Mouse (Mus musculus) heart, adult 9 months (tissue): ENCODE data around the gene Grid2ip.
"Not testable (repeated sequence)": the region's sequence is repeated elsewhere in the genome, so short reads cannot be mapped to it uniquely, and the experiment has no call there.

ENCODE experiments used
- DNase-seq, 2 experiments: peaks; one replicate each; pipeline ENCODE4 v3.0.0; 2022; ENCODE audit warnings: low spot score in 2 of 2

Gene Grid2ip

GRCm38 (mm10) chr5:143363678-143364615, 6.8 kb downstream of the Grid2ip start:
- no peak for DNase-seq

GRCm38 (mm10) chr5:143367931-143368330, 10.8 kb downstream of the Grid2ip start:
- DNase-seq = no peak

GRCm38 (mm10) chr5:143369611-143370255, 12.6 kb downstream of the Grid2ip start:
- no peak for DNase-seq

GRCm38 (mm10) chr5:143370416-143371145, 13.4 kb downstream of the Grid2ip start:
- DNase-seq = no peak

- DNase-seq = no peak
These were observed 14.0 kb downstream of the Grid2ip start for GRCm38 (mm10) chr5:143371146-143371510.

- no peak for DNase-seq
These were observed 15.7 kb downstream of the Grid2ip start for GRCm38 (mm10) chr5:143372818-143373217.

- peak in 1 of 2 experiments; percentile 16 for DNase-seq
These were observed 18.1 kb downstream of the Grid2ip start for GRCm38 (mm10) chr5:143375242-143375641.

- no peak for DNase-seq
These were observed 19.0 kb downstream of the Grid2ip start for GRCm38 (mm10) chr5:143376156-143376555.

- no peak for DNase-seq
These were observed 29.9 kb downstream of the Grid2ip start for GRCm38 (mm10) chr5:143386797-143387621.

GRCm38 (mm10) chr5:143394184-143394583, 37.0 kb downstream of the Grid2ip start:
- DNase-seq = no peak

GRCm38 (mm10) chr5:143394966-143395365, 37.8 kb downstream of the Grid2ip start:
- not testable (repeated sequence) for DNase-seq

- DNase-seq = no peak
These were observed 38.5 kb downstream of the Grid2ip start for GRCm38 (mm10) chr5:143395649-143396048.

- DNase-seq = no peak
These were observed 43.4 kb downstream of the Grid2ip start for GRCm38 (mm10) chr5:143400501-143400900.

- DNase-seq = no peak
These were observed 44.4 kb downstream of the Grid2ip start for GRCm38 (mm10) chr5:143401556-143401955.

- DNase-seq = peak; percentile 90 to 91
These were observed 46.3 kb downstream of the Grid2ip start, which contains the start of gene Kdelr2 for GRCm38 (mm10) chr5:143403221-143404147. TSS of gene Kdelr2 (plus strand) at chr5:143403838.

- no peak for DNase-seq
These were observed 47.2 kb downstream of the Grid2ip start for GRCm38 (mm10) chr5:143404148-143404930.

GRCm38 (mm10) chr5:143405200-143405599, 48.1 kb downstream of the Grid2ip start:
- DNase-seq = no peak

- no peak for DNase-seq
These were observed 49.4 kb downstream of the Grid2ip start for GRCm38 (mm10) chr5:143406548-143406947.

- no peak for DNase-seq
These were observed 52.1 kb downstream of the Grid2ip start for GRCm38 (mm10) chr5:143409239-143409638.
